Mouse (Mus musculus) ovary, adult 18-20 months (tissue): ENCODE data around the gene Arl5a.
A peak's percentile ranks its signal among the peaks of the same experiment; 100 is the strongest.

Experiments
- DNase-seq: peaks from one replicate; pipeline ENCODE4 v3.0.0; 2022; ENCODE audit warnings: low spot score, mixed read lengths

Gene Arl5a

GRCm38 (mm10) chr2:52424747-52425522, at the start of gene Arl5a:
Gene Arl5a (minus strand): TSS chr2:52424901.
- peak; percentile 90 for DNase-seq

DNA sequence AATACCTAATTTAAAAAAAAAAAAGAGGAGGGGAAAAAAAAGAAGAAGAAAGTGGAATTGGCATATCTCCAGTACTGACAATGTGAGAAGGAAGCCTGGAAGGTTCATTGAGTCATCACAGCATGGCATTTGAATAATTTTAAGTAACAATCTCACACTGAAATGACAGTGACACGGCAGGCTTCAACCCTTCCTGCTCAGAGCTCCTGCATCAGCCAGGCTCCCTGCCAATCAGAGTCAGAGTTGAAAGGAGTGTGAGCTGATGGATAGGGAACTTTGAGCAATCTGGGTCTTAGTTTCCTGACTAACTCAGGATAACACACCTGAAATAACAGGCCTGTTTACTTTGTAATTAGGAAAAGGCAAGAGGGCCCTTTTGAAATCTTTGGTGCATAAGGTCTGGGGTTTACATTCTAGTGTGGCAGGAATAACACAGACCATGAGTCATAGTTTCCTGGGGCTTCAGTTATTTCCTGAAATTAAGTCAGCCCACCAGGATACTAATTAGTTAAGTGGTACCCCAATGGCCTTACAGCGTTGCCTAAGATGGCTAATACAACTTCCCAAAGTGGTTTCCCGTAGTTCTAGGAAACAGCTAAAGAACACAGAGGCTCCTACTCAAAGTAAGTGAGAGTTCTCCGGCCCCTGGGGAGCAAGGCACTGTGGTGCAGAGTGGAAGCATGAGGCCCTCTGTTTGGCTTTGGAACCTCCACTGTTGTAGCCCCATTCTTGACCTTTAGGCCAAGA, 47.0 kb upstream of the Arl5a start:
- no peak for DNase-seq

DNA sequence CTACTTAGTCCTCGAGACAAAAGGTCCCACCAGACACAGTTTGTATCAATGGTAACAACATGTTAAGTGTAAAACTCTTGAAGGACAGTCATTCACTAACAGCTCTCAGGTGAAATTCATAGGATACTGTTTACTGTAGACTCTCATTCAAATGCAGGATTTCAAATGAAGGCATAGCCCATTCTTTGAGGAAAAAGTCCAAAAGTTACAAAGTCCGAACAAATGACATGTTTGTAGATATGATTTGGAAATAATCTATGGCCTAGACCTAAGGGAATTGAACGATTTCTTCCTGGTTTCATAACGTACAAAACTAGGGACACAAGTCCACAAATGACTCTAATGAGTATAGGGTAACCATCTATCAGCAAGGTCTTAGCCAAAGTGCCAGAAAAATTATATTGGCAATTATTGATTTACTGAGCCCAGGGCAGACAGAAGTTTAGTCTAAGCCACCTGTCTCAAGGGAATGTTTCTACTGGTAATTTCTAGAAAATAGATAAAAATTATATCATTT, 45.4 kb upstream of the Arl5a start:
- DNase-seq: no peak

DNA sequence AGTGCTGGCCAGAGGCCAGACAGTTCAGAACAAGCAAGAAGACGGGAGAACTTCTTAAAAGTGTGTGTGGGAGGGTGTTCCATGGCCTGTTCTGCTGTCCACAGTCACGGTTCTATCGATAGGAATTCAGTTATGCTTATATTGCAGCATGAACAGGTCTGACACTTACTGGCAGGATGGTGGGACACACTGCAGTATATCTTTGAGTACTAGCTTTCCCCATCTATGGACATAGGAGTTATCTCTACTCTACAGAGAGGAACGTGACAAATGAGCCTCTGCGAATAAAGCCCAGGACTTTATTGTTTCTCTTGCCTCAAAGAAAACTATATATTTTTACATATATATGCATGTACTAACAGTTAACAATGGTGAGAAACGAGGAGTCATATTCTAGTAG, 42.9 kb upstream of the Arl5a start:
- DNase-seq: no peak

GRCm38 (mm10) chr2:52461206-52461967, 36.7 kb upstream of the Arl5a start:
- no peak for DNase-seq

GRCm38 (mm10) chr2:52455606-52456479, 31.1 kb upstream of the Arl5a start:
- no peak for DNase-seq

DNA sequence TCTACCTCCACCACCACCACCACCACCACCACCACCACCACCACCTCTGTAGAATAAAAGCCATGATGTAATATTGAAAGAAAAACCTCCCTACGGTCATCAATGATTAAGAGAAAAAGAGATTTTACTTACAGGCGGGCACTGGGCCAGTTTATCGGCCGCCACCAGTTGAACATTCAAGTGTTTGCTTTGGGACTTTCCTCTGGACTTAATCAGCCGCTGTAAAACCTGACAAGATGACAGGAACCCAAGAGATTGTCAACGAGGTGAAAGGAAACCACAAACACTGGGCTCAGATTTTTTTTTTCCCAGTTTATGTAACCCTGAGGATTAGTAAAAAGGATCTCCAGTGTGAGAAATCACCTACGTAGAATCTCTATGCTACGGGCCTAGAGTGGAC, 25.1 kb upstream of the Arl5a start:
- no peak for DNase-seq

DNA sequence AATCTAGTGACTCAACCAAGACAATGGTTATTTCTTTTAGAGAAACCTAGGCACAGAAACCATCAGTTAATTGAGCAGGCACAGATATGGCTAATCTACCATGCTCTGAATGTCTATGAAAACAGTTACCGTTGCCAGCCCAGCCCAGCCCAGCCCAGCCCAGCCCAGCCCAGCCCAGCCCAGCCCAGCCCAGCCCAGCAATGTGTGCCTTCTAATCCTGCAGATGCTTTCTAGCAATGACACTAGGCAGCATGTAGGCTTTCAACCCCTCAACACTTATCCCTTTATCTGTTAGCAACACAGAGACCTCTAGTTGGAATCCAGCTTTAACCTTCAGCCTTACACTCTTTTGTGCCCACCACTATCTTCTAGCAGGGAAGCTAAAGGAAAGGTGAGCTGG, 24.2 kb upstream of the Arl5a start:
- no peak for DNase-seq

- DNase-seq: no peak
Measured at GRCm38 (mm10) chr2:52446648-52447047, 21.9 kb upstream of the Arl5a start.

- DNase-seq: no peak
Measured at GRCm38 (mm10) chr2:52442125-52442524, 17.4 kb upstream of the Arl5a start.

GRCm38 (mm10) chr2:52440420-52441015, 15.8 kb upstream of the Arl5a start:
- DNase-seq: no peak

- DNase-seq: no peak
Measured at GRCm38 (mm10) chr2:52438437-52438836, 13.7 kb upstream of the Arl5a start.

- peak; percentile 67 for DNase-seq
Measured at GRCm38 (mm10) chr2:52438013-52438412, 13.3 kb upstream of the Arl5a start.

- DNase-seq: no peak
Measured at GRCm38 (mm10) chr2:52435919-52436632, 11.4 kb upstream of the Arl5a start.

DNA sequence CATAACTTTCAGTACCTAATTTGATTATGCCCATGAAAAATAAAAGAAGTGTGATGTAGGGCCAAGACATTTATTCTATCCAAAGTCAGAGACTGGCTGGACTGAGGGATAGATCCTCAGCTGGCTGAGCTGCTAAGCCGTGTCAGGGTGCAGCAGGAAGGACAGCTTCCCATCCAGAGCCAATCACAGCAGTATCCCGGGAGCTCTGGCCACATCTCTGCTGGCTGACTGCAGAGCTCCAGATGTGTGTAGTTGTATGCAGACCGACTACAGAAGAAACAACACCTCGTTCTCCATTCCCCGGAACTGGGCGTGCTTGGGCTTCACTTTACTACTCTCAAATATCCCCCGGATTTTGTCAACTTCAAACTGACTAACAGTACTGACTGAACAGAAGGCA, 8.7 kb upstream of the Arl5a start:
- no peak for DNase-seq

DNA sequence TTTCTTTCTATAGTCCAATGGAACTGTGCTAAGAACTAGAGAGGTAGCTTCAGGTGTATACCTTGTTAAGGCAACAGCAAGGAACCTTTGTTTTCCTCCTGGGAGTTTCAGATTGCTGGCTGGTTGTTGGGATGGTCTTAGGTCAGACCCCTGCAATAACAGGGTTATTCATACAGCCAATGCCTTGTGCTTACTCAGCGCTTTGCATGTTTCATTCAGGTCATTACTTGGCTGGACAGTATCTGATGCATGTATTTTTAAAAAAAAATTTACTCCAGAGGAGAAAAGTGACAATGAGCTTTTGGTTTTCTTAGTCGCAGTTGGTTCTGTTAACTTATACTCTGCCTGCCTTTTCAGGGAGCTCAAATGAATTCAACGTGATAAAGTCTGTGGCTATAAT, 2.7 kb upstream of the Arl5a start:
- no peak for DNase-seq

DNA sequence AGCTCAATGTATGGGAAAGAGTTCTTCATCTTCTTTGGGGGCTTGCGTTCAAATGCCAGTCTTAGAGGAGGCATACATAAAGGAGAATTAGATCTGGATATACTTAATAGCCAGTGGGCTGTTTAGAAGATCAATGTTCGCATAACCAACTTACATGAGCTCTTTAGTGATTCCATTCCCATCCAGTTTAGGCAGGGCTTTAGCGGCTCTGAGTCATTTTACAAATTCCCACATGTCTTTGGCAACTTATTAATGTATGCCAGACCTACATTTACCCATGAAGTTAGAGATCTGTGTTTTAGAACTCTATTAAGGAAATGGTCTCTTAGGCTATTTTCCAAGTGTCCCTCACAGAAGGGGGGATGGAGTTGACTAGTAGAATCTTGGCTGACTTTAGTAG, 1.3 kb upstream of the Arl5a start:
- DNase-seq: no peak

GRCm38 (mm10) chr2:52425523-52425795, 758 bp upstream of the Arl5a start:
- no peak for DNase-seq

- peak; percentile 19 for DNase-seq
Measured at GRCm38 (mm10) chr2:52424248-52424728, 413 bp downstream of the Arl5a start.

DNA sequence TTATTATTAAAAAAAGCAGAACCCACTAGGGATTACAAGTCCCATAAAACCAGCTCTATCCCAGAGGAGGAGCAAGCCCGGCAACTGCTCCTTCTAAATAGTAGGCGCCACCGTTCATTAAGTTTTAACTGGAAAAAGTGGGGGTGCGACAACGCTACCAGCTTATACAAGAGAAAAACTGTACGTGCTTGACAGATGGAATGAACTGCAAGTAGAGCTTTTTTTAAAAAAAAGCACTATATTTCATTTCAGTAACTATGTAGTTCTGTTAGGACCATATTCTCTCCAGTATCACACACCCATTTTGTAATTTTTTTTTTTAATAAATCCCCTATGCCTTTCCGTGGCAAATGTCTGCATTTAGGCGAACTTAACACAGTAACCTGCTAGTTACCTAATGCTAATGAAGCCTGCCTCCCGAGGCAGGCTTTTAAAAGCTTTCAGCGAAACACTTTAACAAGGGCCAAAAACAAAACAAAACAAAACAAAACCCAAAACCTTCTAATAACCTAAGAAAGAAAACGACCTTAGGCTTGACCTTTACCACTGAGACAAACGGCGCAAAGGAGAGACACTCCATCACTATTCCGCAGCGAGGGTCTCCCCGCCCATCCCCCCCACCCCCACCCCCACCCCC, 972 bp downstream of the Arl5a start:
- no peak for DNase-seq
